Mouse (Mus musculus) embryo, embryonic 11 days (tissue): ENCODE data around the gene Zfp965.
"Not testable (repeated sequence)": the region's sequence is repeated elsewhere in the genome, so short reads cannot be mapped to it uniquely, and the experiment has no call there.

ENCODE experiments used
- DNase-seq: peaks from one replicate; pipeline ENCODE4 v3.0.0-alpha.2; 2015

Zfp965 gene

DNA sequence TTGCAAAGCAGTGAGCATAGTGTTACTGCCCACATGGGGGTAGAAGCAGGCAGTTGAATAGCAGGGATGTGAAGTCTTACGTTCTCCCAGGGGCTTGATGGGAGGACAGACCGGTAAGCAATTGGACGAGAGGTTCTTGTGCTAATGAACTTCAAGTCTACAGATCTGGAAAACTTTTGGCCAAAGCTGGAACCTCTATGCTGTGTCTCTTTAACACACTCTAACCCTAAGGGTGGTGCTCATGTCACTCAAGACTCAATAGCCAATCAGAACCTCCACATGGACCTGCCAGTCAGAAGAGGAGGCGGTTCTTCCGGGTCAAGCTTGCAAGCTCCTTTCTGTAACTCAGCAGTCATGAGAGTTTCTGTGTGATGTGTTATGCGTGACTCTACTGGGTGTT lies at the start of gene Zfp965:
Zfp965 (plus strand) TSS at position 301 of the 400 bp plus-strand sequence.
- DNase-seq: not testable (repeated sequence)

DNA sequence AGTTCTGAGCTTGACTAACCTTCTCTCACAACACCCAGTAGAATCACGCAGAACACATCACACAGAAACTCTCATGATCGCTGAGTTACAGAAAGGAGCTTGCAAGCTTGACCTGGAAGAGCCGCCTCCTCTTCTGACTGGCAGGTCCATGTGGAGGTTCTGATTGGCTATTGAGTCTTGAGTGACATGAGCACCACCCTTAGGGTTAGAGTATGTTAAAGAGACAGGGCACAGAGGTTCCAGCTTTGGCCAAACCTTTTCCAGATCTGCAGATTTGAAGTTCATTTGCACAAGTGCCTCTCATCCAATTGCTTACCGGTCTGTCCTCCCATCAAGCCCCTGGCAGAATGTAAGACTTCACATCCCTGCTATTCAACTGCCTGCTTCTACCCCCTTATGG lies 34.1 kb upstream of the Zfp965 start, which contains the start of gene Gm4724:
Gm4724 (minus strand) TSS at position 101 of the 400 bp plus-strand sequence.
- not testable (repeated sequence) for DNase-seq
